Mouse (Mus musculus) brain, adult 2 months (tissue): ENCODE results near the gene Acvrl1.

Experiments used
- DNase-seq: peaks from one replicate; pipeline ENCODE4 v3.0.0; 2011; ENCODE audit warnings: low read depth, low spot score

Acvrl1 gene

GRCm38 (mm10) chr15:101169910-101170309, 41.6 kb downstream of the Acvrl1 start:
- no peak for DNase-seq

DNA sequence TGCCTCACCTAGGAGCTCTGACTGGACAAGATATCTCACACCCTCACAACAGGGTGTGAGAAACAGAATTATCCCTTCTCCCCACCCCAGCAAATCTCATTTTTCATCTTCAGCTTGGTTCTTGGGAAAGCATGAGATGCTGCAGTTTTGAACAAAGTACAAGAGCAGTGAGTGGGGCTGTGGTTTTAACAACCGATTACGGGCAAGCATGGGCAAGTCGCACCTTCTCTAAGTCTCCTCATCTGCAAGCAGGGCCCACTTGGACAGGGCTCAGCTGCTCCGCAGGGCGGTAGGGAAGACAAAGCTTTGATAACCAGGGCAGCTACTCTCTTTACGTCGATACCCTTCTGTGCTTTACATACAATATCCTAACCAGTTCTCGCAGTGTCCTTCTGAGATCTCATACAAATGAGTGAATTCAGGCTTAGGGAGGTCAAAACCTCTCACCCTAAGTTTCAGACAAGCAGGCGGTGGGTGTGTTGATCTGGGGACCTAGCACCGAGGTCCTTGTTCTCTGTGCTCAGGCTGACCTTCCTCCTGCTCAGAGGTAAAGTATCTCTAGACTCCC, 42.2 kb downstream of the Acvrl1 start:
- no peak for DNase-seq

GRCm38 (mm10) chr15:101171272-101171671, 43.0 kb downstream of the Acvrl1 start:
- DNase-seq = no peak

GRCm38 (mm10) chr15:101172016-101172415, 43.7 kb downstream of the Acvrl1 start:
- no peak for DNase-seq

DNA sequence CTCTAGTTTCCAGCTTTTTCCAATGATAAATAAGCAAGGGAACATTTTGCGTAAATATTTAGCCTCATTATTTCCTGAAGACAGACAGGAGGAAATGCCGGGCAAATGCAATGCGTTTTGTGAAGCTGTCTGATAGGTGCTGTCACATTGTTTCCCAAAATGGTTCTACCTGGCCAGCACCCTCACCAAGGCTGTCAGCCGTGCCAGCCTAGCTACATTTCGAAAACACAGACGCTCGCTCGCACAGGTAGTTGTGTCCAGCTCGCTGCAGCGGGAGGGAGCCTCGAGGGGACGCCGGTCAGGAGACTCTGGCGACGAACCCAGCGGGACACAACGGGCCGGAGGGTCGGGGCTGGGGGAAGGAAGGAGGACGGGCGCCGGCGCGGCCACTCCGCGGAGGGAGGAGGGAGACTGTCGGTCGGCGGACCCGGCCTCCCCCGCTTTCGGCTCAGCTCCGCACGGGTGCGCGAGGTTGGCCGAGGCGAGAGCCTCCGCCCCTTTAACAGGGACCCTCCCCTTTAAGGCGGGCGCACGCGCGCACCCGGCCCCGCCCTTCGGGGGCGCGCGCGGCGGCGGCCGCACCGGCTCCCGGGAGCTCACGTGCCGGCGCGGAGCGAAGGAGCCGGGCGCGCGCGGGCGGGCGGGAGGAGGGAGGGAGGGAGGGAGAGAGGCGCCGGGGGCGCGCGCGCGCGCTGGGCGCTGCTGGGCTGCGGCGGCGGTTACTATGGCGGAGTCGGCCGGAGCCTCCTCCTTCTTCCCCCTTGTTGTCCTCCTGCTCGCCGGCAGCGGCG, 45.3 kb downstream of the Acvrl1 start, which contains the start of gene Acvr1b:
Gene Acvr1b, plus strand, starts transcription at position 647 of the 791 bp plus-strand sequence.
- peak; percentile 95 for DNase-seq

- no peak for DNase-seq
Observed at GRCm38 (mm10) chr15:101174294-101175130, 46.2 kb downstream of the Acvrl1 start.

- DNase-seq = no peak
Observed at GRCm38 (mm10) chr15:101175131-101175460, 46.8 kb downstream of the Acvrl1 start.

DNA sequence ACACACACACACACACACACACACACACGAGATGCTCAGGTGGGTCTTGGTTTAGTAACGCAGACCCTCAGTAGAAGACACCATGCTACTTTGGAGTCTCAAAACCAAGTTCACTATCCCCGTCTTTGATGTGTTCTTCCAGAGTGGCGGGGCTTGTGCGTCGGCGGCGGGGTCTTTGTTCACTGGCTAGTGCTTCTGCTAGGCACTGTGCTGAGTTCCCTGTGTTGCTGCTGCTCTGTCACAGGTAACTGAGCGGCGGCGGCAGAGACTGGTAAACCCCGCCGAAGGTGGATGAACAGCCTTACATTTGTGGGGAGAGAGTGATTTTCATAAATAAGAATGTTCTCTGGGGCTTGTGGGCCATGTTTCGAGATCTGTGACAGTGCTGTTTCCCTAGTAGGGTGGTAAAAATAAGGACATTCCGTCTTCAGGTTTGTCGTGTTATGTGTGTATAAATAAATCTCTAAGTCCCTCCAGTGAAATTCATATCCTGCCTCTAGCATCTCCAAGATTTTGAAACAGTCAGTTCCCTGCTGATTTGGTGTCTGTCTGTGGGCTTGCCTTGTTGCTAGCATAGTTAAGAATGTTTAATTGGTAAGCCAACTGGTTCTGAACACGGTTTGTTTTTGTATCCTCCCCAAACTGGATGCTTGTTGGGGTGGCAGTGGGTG, 47.4 kb downstream of the Acvrl1 start:
- DNase-seq = peak; percentile 56

DNA sequence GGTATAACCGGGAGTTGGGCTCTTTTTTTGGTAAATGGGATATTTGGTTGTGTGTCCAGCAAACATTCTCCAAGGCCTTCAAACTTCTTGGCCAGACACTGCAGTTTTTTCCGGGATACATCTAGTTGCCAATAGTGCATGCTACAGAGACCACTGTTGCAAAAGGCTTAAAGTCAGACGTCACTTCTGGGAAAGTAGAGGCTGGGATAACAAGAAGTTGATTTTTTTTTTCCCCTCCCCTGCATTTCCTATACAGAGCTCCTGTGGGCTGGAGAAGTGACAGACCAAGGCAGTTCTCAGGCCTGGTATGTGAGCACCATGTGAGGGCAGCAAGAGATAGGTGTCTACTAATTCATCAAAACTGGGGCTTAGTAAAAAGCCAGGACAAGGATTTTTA, 48.0 kb downstream of the Acvrl1 start:
- DNase-seq = no peak

DNA sequence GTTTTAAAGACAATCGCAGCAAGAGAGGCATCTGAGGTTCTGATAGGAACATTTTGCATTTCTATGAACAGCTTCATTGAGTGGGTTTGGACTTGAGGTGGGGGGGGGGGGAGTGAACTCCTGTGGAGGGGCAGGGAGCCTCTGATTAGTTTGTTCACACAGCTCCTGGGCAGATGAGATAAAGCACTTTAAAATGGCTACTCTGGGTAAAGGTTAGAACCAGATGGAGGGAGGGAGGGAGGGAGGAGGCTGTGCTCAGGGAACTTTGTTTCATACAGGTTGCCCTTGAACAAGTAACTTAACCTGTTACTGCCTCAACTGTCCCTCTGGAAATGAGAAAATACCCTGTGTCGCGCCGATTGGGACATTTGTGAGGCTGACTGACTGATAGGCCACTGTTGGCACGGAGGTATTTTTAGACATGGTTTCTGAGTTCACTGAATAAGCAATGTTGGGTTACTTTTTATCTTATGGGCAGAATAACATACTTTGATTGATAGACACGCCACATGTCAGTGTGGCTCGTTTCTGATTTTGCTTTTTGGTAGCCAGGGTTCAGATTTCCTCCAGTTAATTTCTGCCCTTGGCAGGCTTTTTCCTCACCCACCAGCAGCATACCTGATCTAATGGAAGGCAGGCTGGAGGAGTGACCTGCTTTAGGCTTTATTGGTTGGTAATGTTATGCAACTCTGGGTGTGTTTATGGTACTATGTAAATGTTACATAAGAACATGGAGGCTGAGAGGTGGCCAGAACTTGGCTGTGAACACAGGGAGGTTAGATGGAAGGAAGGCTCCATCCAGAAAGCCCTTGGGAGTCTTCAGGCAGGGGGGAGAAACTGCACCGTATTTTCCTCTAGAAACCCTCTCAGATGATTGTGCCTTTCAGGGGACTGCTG, 48.7 kb downstream of the Acvrl1 start:
- peak; percentile 69 for DNase-seq

- no peak for DNase-seq
Observed at GRCm38 (mm10) chr15:101180363-101181105, 52.2 kb downstream of the Acvrl1 start.

DNA sequence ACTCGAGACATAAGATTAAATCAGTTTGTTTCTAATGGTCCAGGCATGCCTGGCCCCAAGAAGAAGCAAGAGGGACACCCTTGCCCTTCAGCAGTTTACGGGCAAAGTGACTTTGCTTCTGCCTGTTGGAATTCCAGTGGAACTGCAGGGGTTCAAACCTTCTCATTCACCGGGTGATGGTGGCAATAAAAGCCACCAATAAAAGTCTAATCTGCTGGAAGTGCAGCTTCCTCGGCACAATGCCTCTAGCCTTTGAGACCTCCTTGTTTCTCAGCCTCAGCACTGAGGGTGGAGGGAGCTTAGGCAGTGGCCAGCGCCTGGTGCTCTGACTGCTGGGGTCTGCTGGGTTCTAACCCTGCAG, 52.8 kb downstream of the Acvrl1 start:
- no peak for DNase-seq

DNA sequence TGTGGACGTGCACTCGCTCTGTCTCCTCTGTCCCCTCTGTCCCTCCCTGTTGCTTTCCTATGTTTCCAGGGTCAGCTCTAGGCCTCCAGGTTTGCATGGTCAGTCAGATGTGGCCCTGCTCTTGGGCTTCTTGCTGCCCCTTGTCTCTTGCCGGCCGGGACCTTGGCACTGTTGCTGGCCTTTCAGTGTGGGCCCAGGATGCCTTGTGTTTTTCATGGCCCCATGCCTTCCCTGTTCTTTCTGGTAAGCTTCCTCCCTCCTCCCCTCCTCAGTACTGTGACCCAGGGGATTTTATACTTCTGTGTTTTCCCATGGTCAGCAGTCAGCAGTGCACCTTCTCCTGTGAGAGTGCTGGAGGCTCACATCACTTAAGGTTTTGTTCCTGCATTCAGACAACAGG, 53.2 kb downstream of the Acvrl1 start:
- no peak for DNase-seq

DNA sequence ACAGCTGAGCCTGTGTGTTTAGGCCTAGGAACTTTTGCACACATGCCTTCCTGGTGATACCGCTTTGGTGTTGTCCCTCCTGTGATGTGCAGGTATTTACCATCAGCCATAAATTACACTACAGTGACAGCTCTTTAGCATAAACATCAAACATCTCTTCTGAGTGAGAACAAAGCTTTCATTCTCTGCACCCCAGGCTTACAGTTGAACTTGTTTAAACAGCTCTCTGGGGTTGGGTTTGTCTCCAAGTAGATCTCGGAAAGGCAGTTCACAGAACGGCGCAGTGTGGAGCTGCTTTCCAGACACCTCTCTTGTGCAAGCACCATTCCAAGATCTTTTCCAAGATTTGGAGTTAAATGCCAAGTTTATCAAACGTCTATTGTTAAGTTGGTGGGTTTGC, 54.4 kb downstream of the Acvrl1 start:
- DNase-seq = no peak

DNA sequence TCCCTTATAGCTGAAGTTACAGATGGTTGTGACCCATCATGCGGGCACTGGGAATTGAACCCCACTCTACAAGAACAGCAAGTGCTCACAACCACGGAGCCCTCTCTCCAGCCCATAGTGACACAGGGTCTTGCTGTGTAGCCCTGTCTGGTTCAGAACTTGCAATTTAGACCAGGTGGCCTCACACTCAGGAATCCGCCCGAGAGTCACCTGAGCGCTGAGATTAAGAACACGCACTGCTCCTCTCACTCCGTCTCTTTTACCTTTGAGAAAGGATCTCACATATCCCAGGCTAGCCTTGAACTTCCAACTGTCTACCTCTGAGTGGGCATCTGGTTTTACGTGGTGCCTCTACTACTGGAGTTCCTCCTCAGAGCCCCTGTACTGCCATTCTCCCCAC, 56.0 kb downstream of the Acvrl1 start:
- DNase-seq = no peak

DNA sequence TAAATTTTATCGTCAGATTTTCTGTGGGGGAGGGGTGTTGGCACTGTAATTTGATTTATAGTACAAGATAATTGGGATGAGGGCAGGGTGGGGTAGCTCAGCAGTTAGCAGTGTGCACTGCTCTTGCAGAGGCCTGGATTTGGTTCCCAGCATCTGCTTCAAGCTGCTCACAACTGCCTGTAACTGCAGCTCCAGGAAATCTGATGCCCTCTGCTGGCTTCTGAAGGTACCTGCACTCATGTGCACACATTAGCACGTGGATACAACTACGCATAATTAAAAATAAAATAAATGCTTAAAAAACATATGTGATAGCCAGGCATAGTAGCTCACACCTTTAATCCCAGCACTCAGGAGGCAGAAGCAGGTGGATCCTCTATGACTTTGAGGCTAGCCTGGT, 57.2 kb downstream of the Acvrl1 start:
- DNase-seq = no peak

- DNase-seq = no peak
Observed at GRCm38 (mm10) chr15:101187907-101188306, 59.6 kb downstream of the Acvrl1 start.

GRCm38 (mm10) chr15:101189981-101190761, 61.8 kb downstream of the Acvrl1 start:
- DNase-seq = no peak

- no peak for DNase-seq
Observed at GRCm38 (mm10) chr15:101190762-101191150, 62.4 kb downstream of the Acvrl1 start.
